Mouse (Mus musculus) right cerebral cortex, postnatal 25 days (tissue): Measurements from ENCODE around the gene Pim2.
A peak's percentile ranks its signal among the peaks of the same experiment; 100 is the strongest.

Experiments used
- DNase-seq: peaks from one replicate; pipeline ENCODE4 v3.0.0; 2022

Pim2 gene

GRCm38 (mm10) chrX:7878007-7878419 is at the start of gene Pim2:
Gene Pim2 (plus strand): TSS chrX:7878262.
- DNase-seq: peak; percentile 84

GRCm38 (mm10) chrX:7837146-7837545 is 40.9 kb upstream of the Pim2 start:
- DNase-seq: no peak

DNA sequence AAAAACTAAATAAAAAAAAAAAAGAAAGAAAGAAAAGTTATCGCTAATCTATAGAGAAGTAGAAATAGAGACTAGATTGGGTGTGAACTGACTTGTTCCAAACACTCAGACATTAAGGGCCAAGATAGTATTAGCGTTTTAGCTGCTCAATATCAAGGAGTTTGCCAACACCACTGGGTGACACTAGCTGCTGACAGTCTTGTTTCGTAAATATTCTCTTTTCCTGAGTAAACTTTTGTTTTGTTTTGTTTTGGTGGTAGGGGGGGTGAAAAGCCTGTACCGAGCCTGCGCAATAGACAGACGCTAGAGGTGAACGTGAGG is 37.3 kb upstream of the Pim2 start:
- no peak for DNase-seq

- peak; percentile 92 for DNase-seq
These were observed 36.6 kb upstream of the Pim2 start, which contains the start of gene Otud5 for GRCm38 (mm10) chrX:7841163-7842162. Gene Otud5 (plus strand): TSS chrX:7841364.

GRCm38 (mm10) chrX:7842318-7842717 is 35.7 kb upstream of the Pim2 start:
- no peak for DNase-seq

DNA sequence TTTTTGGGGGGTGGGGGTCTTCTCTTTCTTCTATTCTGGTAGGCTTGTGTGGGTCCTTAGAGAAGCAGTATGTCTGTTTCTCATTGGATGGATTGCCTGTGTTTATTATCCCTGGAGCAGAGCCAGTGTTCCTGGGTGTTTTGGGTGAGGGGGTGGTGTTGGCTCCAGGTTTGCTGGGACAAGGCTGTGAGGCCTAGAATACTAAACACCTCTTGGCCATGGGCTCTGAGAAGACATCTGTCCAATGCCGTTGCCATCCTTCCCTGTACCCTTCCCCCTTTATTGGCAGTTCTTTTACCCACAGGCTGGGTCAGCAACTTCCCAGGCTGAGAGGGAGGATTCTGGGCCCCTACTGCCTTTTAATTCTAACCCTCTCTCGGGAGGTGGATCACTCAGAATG is 30.2 kb upstream of the Pim2 start:
- no peak for DNase-seq

DNA sequence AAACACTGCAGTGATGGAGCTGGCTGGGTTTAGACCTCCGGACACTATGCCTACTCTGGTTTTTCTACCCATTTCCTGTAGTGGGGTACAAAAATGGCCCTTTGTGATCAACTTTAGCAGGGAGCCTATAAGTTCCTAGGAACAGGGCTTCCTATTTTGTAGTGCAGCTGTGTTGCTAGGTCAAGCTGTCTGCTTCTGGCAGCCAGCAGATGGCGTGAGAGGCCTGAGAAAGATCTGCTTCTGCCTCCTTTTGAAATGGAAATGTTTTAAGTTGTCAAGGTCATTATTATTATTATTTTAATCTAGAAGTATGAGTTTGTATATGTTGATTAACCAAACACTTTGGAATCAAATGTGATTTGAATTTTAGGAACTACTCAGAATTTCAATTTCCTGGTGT is 23.5 kb upstream of the Pim2 start:
- DNase-seq: peak; percentile 33

GRCm38 (mm10) chrX:7859191-7859753 is 18.8 kb upstream of the Pim2 start:
- DNase-seq: no peak

DNA sequence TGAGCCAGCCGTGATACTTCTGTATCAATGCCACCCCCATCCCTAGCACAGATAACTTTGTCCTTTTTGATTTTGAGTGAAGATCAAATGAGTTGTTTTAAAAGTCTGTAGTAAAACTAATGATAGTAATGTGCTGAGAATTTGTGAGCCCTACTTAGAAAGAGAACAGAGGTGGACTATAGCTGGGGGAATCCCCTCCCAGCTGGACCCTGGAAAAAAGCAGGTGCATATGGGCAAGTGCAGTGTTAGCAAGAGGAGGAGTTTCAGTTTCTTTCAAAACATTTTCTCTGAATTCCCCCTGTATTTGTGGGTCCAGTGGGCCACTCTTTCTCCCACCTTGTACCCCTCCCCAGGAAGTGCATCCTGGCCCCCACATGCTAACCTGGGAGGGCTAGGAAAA is 14.9 kb upstream of the Pim2 start:
- DNase-seq: no peak

DNA sequence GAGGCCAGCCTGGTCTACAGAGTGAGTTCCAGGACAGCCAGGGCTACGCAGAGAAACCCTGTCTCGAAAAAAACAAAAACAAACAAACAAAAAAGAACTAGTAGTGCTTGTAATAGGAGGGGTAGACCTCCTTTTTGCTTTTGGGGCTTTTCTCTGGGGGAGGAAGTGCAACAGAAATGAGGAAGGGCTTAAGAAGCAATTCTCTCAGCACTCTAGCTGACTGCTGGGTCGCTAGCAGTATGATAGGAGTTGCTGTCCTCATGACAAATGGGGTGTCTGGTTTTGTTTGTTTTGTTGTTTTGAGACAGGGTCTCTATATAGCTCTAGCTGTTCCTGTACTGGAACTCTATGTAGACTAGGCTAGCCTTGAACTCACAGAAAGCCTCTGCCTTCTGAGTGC is 13.5 kb upstream of the Pim2 start:
- no peak for DNase-seq

GRCm38 (mm10) chrX:7865343-7865742 is 12.7 kb upstream of the Pim2 start:
- DNase-seq: no peak

DNA sequence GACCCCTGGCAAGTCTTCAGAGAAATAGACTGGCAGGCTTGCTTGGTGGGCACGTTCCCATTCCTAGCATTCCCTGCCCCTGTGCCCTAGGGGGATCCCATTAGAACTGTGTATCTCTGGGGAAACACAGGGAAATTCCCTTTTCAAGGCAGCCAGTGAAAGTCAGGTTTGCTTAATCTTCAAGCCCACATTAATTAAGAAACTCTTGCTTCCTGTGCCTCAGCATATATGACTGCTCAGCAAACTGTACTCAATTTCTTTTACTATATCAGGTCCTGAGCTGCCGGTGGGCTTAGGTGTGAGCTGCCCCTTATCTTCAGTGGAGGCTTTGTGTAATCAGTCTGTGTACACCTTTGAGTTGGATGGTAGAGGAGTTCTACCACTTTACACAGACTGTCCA is 12.3 kb upstream of the Pim2 start:
- DNase-seq: no peak

- DNase-seq: no peak
These were observed 10.9 kb upstream of the Pim2 start for GRCm38 (mm10) chrX:7867141-7867540.

DNA sequence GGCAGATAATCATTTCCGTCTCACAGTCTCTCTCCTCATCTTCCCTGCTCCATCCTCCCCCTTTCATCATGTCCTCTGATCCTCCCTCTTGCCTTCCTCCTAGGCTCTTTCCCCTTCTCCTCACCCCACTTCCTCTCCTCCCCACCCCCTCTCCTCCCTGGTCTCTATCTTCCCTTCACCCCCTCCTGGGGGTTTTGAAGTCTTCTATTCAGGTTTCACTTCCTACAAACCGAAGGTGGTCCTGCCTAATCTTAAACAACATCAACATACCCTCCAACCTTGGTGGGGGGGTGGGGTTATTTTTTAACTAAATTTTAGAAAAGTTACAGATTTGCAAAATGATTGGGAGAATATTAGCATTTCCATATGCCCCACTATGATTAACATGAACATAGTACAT is 9.6 kb upstream of the Pim2 start:
- DNase-seq: no peak

DNA sequence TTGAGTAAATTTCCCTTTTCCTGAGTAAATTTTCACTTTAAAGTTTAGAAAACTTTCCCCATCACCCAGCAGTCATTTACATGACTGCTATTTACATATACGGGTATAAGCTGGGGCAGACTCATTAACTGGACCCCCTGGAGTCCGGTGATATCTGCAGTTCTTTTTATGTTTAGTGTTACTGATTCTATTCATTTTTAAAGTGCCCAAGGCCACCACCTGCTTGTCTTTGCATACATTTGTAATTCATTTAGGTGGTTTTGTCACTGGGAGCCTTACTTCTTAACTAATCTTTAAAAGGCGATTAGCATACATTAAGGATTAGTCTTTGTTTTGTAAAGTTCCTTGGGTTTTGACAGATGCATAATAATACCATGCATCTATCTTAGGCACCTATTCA is 8.2 kb upstream of the Pim2 start:
- no peak for DNase-seq

DNA sequence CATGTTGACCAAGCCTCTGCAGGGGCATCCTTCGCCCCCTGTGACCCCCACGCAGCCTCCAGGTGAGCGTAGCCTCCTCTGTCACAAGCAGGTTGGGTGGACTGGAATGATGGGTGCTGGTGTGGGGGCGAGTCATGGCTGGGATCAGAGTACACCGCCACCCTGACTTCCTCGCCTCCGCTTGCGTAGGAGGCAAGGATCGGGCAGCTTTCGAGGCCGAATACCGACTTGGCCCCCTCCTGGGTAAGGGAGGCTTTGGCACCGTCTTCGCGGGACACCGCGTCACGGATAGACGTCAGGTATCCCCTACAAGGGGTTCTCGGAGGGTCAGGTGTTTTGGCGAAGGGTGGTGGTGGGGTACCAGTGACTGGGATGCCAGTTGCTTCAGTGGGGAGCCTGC is 433 bp downstream of the Pim2 start:
- DNase-seq: no peak

GRCm38 (mm10) chrX:7879819-7880218 is 1.8 kb downstream of the Pim2 start:
- DNase-seq: peak; percentile 62

DNA sequence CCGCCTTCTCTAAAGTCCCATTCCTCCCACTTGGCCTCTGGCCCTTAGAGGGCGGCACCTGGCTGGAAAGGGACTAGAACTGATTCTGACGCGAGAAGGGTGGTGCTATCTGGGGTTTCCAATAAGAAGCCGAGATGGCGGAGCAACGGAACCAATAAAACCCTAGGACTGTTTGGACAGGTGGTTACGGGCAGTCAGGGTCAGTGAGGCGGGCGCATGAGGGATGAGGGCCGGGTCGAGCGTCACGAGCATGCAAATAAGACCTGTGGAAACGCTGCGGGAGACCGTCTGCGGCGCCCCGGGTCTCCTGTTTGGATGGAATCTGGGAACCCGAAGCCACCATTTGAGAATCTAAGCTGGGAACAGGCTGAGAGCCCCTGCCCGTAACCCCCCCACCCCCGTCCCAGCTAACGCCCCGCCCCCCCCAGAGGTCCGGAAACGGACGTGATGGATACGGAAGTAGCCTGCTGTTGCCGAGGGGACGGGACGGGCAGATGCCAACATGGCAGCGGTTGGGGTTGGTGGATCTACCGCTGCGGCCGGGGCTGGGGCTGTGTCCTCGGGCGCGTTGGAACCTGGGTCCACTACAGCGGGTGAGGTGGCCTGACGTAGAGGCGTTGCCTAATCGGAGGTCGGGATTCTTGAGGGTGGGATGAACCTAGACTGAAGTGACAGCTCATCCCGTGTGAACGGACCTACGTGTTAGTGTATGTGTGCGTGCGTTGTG is 5.9 kb downstream of the Pim2 start, which contains the start of gene Slc35a2:
Gene Slc35a2, plus strand, starts transcription at position 188 of the 727 bp plus-strand sequence.
- peak; percentile 63 for DNase-seq

DNA sequence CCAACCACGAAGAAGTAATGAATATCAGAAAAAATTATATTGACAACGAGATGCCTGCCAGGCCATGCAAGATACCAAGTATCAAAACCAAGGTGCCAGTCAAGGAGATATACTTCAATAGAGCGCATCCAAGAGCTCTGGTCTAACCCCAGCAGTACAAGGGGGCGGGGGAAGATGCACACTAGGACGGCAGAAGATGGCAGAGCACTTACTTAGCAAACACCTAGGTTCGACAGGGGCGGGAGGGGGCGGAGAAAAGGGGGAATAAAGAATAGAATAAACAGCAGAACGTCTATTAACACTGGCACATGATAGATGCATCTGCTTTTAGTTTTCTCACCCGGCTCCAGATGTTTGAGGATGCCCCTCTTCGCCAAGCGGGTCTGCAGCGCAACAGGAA is 20.1 kb downstream of the Pim2 start:
- no peak for DNase-seq

GRCm38 (mm10) chrX:7898880-7899874 is 21.1 kb downstream of the Pim2 start, which contains the start of the genes Pqbp1 and Timm17b:
Gene Pqbp1 (minus strand): TSS chrX:7899269.
Gene Timm17b (plus strand): TSS chrX:7899357.
- peak; percentile 85 for DNase-seq

DNA sequence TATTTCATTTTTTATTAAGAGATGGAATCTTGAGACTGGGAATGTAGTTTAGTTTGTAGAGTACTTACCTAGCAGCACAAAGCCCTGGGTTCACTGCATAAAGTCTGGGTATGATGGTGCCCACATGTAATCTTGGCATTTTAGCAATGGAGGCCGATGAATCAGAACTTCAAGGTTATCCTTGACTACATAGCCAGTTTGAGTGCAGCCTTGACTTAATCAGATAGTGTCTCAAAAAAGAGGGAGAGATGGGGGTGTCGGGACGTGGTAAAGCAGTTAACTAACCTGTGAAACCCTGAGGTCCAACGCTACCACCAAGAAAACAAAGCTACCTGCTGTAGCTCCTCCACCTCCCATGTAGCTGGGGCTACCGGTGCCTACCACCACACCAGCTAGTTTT is 26.4 kb downstream of the Pim2 start:
- no peak for DNase-seq

DNA sequence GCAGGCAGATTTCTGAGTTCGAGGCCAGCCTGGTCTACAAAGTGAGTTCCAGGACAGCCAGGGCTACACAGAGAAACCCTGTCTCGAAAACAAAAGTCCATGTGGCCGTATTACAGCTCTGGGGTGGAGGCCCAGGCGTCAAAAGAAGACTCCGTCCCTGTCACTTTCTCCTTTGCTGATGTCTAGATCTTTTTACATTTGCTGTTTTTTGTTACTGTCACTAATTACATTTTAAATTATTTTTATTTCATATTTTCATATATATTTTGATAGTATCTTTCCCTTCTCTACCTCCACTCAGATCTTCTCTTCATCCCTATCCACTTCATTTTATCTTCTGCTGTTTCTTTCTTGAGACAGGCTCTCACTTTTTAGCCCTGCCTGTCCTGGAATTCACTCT is 29.7 kb downstream of the Pim2 start, which contains the start of gene Gm10491:
Gene Gm10491, minus strand, starts transcription at position 101 of the 400 bp plus-strand sequence.
- DNase-seq: no peak
